Mouse (Mus musculus) hematopoietic stem cell, adult 5-6 weeks (primary cell): Measurements from ENCODE around the gene Fam163a. TPM values are rescaled to one million over a fixed set of nuclear protein-coding genes. Genes with fewer than 3 reads are reported as not detected.
A peak's percentile ranks its signal among the peaks of the same experiment; 100 is the strongest.

ENCODE experiments used
- ATAC-seq, 2 experiments: fragments of 125-278 bp in 1 of 2; replicated peaks in 1 of 2; 2 replicates each; pipeline ENCODE4 v1.8.0; 2016 to 2017; ENCODE audit warnings: inconsistent platforms in 2 of 2, mild to moderate bottlenecking in 2 of 2, moderate number of reproducible peaks in 2 of 2, low read depth in 1 of 2, moderate TSS enrichment in 1 of 2; ENCODE audit not compliant: low FRiP score in 2 of 2, poor library complexity in 2 of 2, severe bottlenecking in 2 of 2, insufficient read depth in 1 of 2, low TSS enrichment in 1 of 2
- total RNA-seq: library from RNA; stranded (forward); fragments of 172-1452, 232-1000 nt; gene quantifications from 2 replicates; pipeline ENCODE4 v1.2.3, GENCODE M21; 2017

Gene Fam163a
- total RNA-seq, 1 experiment from 2014 or later: not detected

- peak; percentile 61 to 66 for ATAC-seq
Observed at GRCm38 (mm10) chr1:156108400-156108799, 96.4 kb downstream of the Fam163a start.

DNA sequence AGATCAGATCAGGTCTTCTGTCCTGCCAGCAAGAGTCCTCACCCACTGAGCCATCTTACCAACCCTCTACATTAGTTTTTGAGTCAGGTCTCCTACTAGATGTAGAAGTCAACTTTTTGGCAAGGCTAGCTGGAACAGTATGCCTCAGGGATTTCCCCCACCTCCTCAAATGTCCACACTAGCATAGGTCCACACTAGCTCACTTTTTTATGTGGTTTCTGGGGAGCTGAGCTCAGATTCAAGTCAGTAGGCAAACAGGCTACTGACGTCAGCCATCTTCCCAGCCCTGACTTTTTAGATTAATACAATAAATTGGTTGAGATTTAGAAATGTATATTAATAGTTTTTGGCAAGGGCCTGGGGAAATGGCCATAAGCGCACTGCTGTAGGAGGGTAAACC lies 97.4 kb downstream of the Fam163a start:
- ATAC-seq: no peak

DNA sequence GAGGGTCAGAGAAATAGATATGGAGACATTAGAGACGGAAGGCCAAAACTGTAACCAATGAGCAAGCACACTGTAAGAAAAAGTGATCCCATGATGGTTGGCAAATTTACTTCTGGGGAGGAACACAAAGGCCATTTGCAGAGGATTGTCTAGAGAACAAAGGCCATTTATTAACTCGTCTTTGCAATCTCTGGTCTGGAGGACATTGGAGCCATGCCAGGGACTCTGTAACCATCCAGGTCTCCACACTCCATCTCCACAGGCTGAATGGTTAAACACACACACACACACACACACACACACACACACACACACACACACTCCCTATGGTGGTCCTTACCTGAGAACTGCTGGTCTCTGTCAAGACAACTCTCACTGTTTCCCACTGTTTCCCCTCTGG lies 99.4 kb downstream of the Fam163a start:
- ATAC-seq: no peak

GRCm38 (mm10) chr1:156103763-156104162 lies 101.1 kb downstream of the Fam163a start:
- no peak for ATAC-seq

DNA sequence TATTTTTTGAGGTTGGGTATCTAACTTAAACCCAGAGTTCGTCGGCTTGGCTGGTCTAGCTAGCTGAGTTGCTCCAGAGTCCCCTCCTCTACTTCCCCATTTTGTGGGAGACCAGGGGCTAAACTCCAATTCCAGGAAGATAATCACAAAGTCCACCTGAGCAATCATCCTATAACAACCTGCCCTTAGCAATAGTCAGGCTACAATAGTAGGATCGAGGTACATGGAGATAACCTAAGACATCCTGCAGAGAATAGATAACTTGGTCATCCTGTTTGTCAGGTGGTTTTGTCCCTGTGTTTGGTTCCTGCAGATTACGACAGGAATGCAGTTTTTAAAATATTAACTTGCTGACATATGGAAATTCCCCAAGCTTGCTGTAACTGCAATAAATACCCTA lies 113.0 kb downstream of the Fam163a start:
- no peak for ATAC-seq

DNA sequence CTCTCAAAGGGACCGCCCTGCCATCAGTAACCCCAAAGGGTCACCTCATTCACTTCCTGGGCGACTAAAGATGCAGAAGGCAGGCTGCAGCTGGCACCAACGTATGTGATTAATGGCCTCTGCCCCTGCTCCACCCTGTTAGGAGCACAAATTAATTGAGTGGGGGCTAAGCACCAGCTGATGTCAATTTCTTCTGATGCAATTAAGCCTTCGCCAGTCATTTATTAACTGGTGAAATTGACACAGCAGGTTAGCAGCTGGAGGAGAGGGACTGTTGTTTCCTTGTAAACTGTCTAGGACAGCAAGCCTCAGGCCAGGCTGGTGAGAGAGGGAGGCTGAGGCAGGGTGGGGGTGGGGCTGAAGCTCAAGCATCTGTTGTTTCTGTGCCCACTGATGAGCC lies 114.8 kb downstream of the Fam163a start:
- ATAC-seq: no peak

DNA sequence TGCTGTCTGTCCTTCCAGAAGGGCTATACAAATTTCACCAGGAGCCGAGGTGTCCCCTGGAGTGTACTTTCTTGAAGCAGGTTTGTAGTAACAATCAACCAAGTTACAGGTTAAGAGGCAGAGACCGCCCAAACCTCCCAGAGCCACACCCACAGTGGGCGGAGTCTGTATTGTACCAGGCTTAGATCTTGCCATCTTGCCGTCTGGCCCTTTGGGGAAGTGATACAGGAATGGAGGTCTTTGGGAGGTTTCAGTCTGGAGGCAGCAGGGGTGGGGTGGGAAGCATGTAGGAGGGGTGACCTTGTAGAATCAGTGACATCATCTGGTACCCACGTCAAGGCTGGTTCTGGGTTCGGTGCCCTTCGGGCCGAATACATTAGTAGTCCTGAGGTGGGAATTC lies 115.3 kb downstream of the Fam163a start:
- ATAC-seq: no peak

GRCm38 (mm10) chr1:156087586-156087985 lies 117.2 kb downstream of the Fam163a start:
- ATAC-seq: peak in 1 of 2 experiments; percentile 35; a peak in 1 of 4 replicates

GRCm38 (mm10) chr1:156085770-156086169 lies 119.1 kb downstream of the Fam163a start:
- ATAC-seq: peak; percentile 65 to 68; a peak in 3 of 4 replicates

DNA sequence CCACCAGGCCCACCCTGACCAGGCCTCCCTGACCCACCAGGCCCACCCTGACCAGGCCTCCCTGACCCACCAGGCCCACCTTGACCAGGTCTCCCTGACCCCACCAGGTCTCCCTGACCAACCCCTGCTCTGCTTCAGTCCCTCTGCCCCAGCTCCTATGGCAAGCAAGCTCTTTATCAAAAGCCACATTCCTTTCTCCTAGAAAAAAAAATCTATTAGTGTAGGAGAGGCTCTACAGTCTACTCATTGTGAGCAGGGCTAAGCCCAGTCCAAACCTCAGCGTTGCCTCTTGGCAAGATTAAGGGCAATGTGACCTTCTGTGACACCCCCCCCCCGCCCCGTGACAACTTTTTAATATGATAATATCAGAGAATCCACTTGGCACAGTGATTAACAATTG lies 120.2 kb downstream of the Fam163a start:
- no peak for ATAC-seq

GRCm38 (mm10) chr1:156077655-156078054 lies 127.2 kb downstream of the Fam163a start:
- ATAC-seq: no peak

DNA sequence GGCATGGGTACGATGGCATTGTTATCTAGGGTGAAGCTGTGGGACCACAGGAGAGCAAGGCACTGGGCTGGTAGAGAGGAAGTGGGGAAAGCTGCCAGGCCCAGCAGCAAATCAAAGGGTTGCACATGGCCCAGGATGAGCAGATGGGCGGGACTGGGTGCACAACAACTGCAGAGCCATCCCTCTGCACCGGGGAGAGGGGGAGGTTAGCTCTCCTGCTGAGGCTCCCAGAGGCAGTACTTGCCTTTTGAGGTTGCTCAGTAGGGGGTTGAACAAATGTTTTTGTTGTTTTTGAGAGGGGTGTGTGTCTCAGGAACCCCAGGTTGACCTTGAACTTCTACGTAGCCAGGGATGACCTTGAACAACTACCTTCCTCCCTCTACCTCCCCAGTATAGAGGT lies 128.4 kb downstream of the Fam163a start:
- ATAC-seq: peak in 1 of 2 experiments; percentile 32; a peak in 1 of 4 replicates

- no peak for ATAC-seq
Observed at GRCm38 (mm10) chr1:156074575-156074974, 130.3 kb downstream of the Fam163a start.

GRCm38 (mm10) chr1:156073169-156073821 lies 131.5 kb downstream of the Fam163a start:
- no peak for ATAC-seq

- ATAC-seq: no peak
Observed at GRCm38 (mm10) chr1:156070106-156070505, 134.7 kb downstream of the Fam163a start.

- ATAC-seq: no peak
Observed at GRCm38 (mm10) chr1:156066133-156066532, 138.7 kb downstream of the Fam163a start.

DNA sequence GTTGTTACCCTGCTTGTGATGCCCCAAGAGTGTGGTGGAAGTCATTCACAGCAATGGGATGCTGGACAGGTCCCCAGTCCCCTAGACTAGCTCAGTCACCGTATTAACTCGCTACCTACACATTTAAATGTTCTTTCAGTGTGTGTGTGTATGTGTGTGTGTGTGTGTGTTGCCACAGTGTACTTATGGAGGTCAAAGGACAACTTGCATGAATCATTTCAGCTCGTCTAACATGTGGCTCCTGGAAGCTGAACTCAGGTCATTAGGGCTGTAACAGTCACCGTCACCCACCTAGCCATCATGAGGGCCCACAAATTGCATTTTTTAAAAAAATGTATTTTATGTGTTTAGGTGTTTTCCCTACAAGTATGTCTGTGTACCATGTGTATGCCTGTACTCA lies 142.6 kb downstream of the Fam163a start:
- ATAC-seq: no peak

DNA sequence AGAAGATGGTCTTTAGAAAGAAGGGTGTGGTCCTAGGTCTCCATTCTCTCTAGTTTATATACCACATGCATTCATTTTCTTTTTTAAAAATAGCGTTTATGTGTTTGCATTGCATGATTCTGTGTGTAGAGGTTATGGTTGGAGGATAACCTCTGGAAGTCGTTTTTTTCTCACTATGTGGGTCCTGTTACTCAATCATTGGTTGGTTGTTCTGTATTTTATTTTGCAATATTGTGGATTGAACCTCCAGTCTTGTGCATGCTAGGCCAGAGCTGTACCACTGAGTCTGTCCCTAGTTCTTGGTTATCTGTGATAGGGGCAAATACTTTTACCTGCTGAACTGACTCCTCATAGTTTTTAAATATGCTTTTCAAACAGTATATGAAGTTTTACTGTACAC lies 146.6 kb downstream of the Fam163a start:
- ATAC-seq: no peak; a peak in 1 of 4 replicates

- no peak for ATAC-seq
Observed at GRCm38 (mm10) chr1:156046688-156047087, 158.1 kb downstream of the Fam163a start.
